ENCODE assay signal across 8 mouse cellular contexts in the genomic region with DNA sequence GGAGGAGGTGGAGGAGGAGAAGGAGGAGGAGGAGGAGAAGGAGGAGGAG. TPM values are rescaled to one million over a fixed set of nuclear protein-coding genes. Genes with fewer than 3 reads are reported as not detected.
DNase-seq lines count a peak whose midpoint lies in the region; ATAC-seq and TF ChIP-seq lines count a peak whose summit lies in the region.
"Not testable (repeated sequence)": the region's sequence is repeated elsewhere in the genome, so short reads cannot be mapped to it uniquely, and the experiment has no call there.

TSS of gene Pbx1 (minus strand) at position 39 of the 49 bp plus-strand sequence.

- peak within 1 kb of the TSS; percentile 90 for H3K4me3 ChIP-seq in embryonic facial prominence, embryonic 12.5 days
- peak within 1 kb of the TSS; percentile 99 for H3K4me3 ChIP-seq in kidney, embryonic 14.5 days (ENCODE audit: low read length)
- H3K4me3 ChIP-seq in lung, embryonic 15.5 days: peak within 1 kb of the TSS; percentile 85
- H3K4me3 ChIP-seq in neural tube, embryonic 14.5 days (ENCODE audit: low read depth, low read length): peak within 1 kb of the TSS; percentile 71

- H3K4me2 ChIP-seq in embryonic facial prominence, embryonic 12.5 days (replicated peaks): peak within 1 kb of the TSS; percentile 54
- H3K4me2 ChIP-seq in kidney, embryonic 14.5 days (replicated peaks; ENCODE audit: low read depth, low read length): peak within 1 kb of the TSS; percentile 61
- H3K4me2 ChIP-seq in lung, embryonic 15.5 days: peak within 1 kb of the TSS; percentile 57
- H3K4me2 ChIP-seq in neural tube, embryonic 14.5 days (ENCODE audit: low read depth, low read length): peak within 1 kb of the TSS; percentile 71

- peak within 1 kb of the TSS; percentile 98 for H3K9ac ChIP-seq in embryonic facial prominence, embryonic 12.5 days
- peak within 1 kb of the TSS; percentile 98 for H3K9ac ChIP-seq in kidney, embryonic 14.5 days (ENCODE audit: low read depth, low read length)
- peak within 1 kb of the TSS; percentile 98 for H3K9ac ChIP-seq in lung, embryonic 15.5 days
- H3K9ac ChIP-seq in neural tube, embryonic 14.5 days (replicated peaks; ENCODE audit: low read depth, low read length): peak within 1 kb of the TSS; percentile 85

- not testable (repeated sequence) for H3K27me3 ChIP-seq in Patski; embryonic facial prominence, embryonic 12.5 days; kidney, embryonic 14.5 days (ENCODE audit: control insufficient read depth, insufficient read depth, low read length); lung, embryonic 15.5 days; neural tube, embryonic 14.5 days (ENCODE audit: control insufficient read depth, insufficient read depth, low read length)

- not testable (repeated sequence) for H3K9me3 ChIP-seq in embryonic facial prominence, embryonic 12.5 days; kidney, embryonic 14.5 days (ENCODE audit: control insufficient read depth, low read length); lung, embryonic 15.5 days; neural tube, embryonic 14.5 days (ENCODE audit: control insufficient read depth, low read length)

- TF ChIP-seq CTCF in Patski (IDR thresholded peaks at IDR 0.05): not testable (repeated sequence)

- CTCF ChIA-PET in Patski (lab: Charles Lee): not testable (repeated sequence)

- in situ Hi-C loops in Patski (cut with MboI; ENCODE audit: low pct_unique_long_range_greater_than_20kb): loop anchor here (5.0 to 25.0 kb wide), 4 partner anchors 50 to 905 kb away; no protein-coding TSS in a partner anchor

- peaks cover 14% of the 10 kb centered on the region; the same call in 1 of the 2 replicates for H3K4me1 ChIP-seq in embryonic facial prominence, embryonic 12.5 days
- not testable (repeated sequence) for H3K4me1 ChIP-seq in kidney, embryonic 14.5 days (ENCODE audit: control insufficient read depth, insufficient read depth, low read length); lung, embryonic 15.5 days; neural tube, embryonic 14.5 days (ENCODE audit: control insufficient read depth, insufficient read depth, low read length)

- not testable (repeated sequence) for ATAC-seq in Patski; embryonic facial prominence, embryonic 12.5 days (ENCODE audit: insufficient number of reproducible peaks, insufficient read depth, low FRiP score, low TSS enrichment); kidney, embryonic 14.5 days (ENCODE audit: low FRiP score, low TSS enrichment); lung, embryonic 15.5 days (ENCODE audit: borderline replicate concordance, extremely low read depth, low FRiP score, low TSS enrichment); neural tube, embryonic 14.5 days (ENCODE audit: low read depth)

- intact Hi-C loops in heart, postnatal 14 days (cut with DNase I): loop anchor here (2.0 kb wide), 1 partner anchor 49 kb away; no protein-coding TSS in a partner anchor
- intact Hi-C loops in left cerebral cortex, postnatal 36 days (cut with DNase I): loop anchor here (2.0 to 5.0 kb wide), 3 partner anchors 220 to 915 kb away; no protein-coding TSS in a partner anchor

- POLR2A ChIA-PET in Patski (lab: Charles Lee): not testable (repeated sequence)

- peak within 1 kb of the TSS; percentile 100 for H3K27ac ChIP-seq in embryonic facial prominence, embryonic 12.5 days
- peak within 1 kb of the TSS; percentile 100 for H3K27ac ChIP-seq in kidney, embryonic 14.5 days (ENCODE audit: low read depth, low read length)
- peak within 1 kb of the TSS; percentile 99 for H3K27ac ChIP-seq in lung, embryonic 15.5 days
- peak within 1 kb of the TSS; percentile 87 for H3K27ac ChIP-seq in neural tube, embryonic 14.5 days (ENCODE audit: low read depth, low read length)

- not testable (repeated sequence) for H3K36me3 ChIP-seq in embryonic facial prominence, embryonic 12.5 days; kidney, embryonic 14.5 days (ENCODE audit: control insufficient read depth, insufficient read depth, low read length); lung, embryonic 15.5 days; neural tube, embryonic 14.5 days (ENCODE audit: control insufficient read depth, insufficient read depth, low read length)

- DNase-seq in Patski (ENCODE audit: low read depth, low spot score); gastrocnemius, postnatal 10 days; heart, postnatal 14 days; left cerebral cortex, postnatal 36 days (ENCODE audit: low spot score in 2 of 2): not testable (repeated sequence)

RNA-seq across cellular contexts. Expression of gene Pbx1, which starts in this region (rescaled TPM):
- 49.9 TPM for polyA plus RNA-seq in Patski (2021)
- polyA plus RNA-seq in embryonic facial prominence, embryonic 12.5 days (2016; fragmentation: Nextera tagmentation; extraction: Ambion mirVana): 66.3 and 66.8 TPM in 2 replicates
- total RNA-seq in gastrocnemius, postnatal 10 days (2021): 10 to 100 TPM; 27.0 to 32.2 TPM
- total RNA-seq in heart, postnatal 14 days (2021): 10 to 100 TPM; 54.2 to 63.0 TPM
- polyA plus RNA-seq in kidney, embryonic 14.5 days (2014; fragmentation: Nextera tagmentation; extraction: Ambion mirVana): 107 and 120 TPM in 2 replicates
- 100 to 1,000 TPM; 137 to 149 TPM for total RNA-seq in left cerebral cortex, postnatal 36 days (2021)
- polyA plus RNA-seq in lung, embryonic 15.5 days (2015; fragmentation: Nextera tagmentation; extraction: Ambion mirVana): 37.5 and 40.6 TPM in 2 replicates
- 41.2 and 47.8 TPM in 2 replicates for polyA plus RNA-seq in neural tube, embryonic 14.5 days (2014; fragmentation: Nextera tagmentation; extraction: Ambion mirVana)
